Mouse (Mus musculus) cerebellum, postnatal 36 days (tissue): ENCODE data around the gene Iqsec1.
A peak's percentile ranks its signal among the peaks of the same experiment; 100 is the strongest.

Source experiments
- DNase-seq, 2 experiments: peaks; one replicate each; pipeline ENCODE4 v3.0.0; 2021 to 2022; ENCODE audit warnings: mixed read lengths in 2 of 2

The Iqsec1 gene

GRCm38 (mm10) chr6:90720201-90720600 lies 268.3 kb downstream of the Iqsec1 start:
- DNase-seq = no peak

- DNase-seq = no peak
Observed at GRCm38 (mm10) chr6:90719402-90719801, 269.1 kb downstream of the Iqsec1 start.

GRCm38 (mm10) chr6:90718477-90718876 lies 270.0 kb downstream of the Iqsec1 start:
- no peak for DNase-seq

GRCm38 (mm10) chr6:90717711-90718110 lies 270.8 kb downstream of the Iqsec1 start:
- peak in 1 of 2 experiments; percentile 43 for DNase-seq

- no peak for DNase-seq
Observed at GRCm38 (mm10) chr6:90716853-90717252, 271.6 kb downstream of the Iqsec1 start.

GRCm38 (mm10) chr6:90716066-90716704 lies 272.3 kb downstream of the Iqsec1 start:
- no peak for DNase-seq

- DNase-seq = no peak
Observed at GRCm38 (mm10) chr6:90715245-90715905, 273.1 kb downstream of the Iqsec1 start.

- no peak for DNase-seq
Observed at GRCm38 (mm10) chr6:90713650-90714049, 274.8 kb downstream of the Iqsec1 start.

- DNase-seq = peak in 1 of 2 experiments; percentile 54
Observed at GRCm38 (mm10) chr6:90712486-90713480, 275.7 kb downstream of the Iqsec1 start.

- DNase-seq = no peak
Observed at GRCm38 (mm10) chr6:90712063-90712462, 276.4 kb downstream of the Iqsec1 start.

- DNase-seq = peak; percentile 81
Observed at GRCm38 (mm10) chr6:90711476-90712035, 276.9 kb downstream of the Iqsec1 start.

GRCm38 (mm10) chr6:90710778-90711177 lies 277.7 kb downstream of the Iqsec1 start:
- DNase-seq = no peak

- no peak for DNase-seq
Observed at GRCm38 (mm10) chr6:90709929-90710777, 278.3 kb downstream of the Iqsec1 start.

GRCm38 (mm10) chr6:90708061-90708618 lies 280.3 kb downstream of the Iqsec1 start:
- no peak for DNase-seq

- DNase-seq = no peak
Observed at GRCm38 (mm10) chr6:90707143-90707542, 281.3 kb downstream of the Iqsec1 start.

GRCm38 (mm10) chr6:90706490-90706889 lies 282.0 kb downstream of the Iqsec1 start:
- peak; percentile 39 to 43 for DNase-seq

- peak; percentile 38 to 43 for DNase-seq
Observed at GRCm38 (mm10) chr6:90705738-90706137, 282.7 kb downstream of the Iqsec1 start.

- peak; percentile 81 to 86 for DNase-seq
Observed at GRCm38 (mm10) chr6:90704705-90705344, 283.7 kb downstream of the Iqsec1 start.

GRCm38 (mm10) chr6:90703782-90704181 lies 284.7 kb downstream of the Iqsec1 start:
- DNase-seq = no peak

- DNase-seq = no peak
Observed at GRCm38 (mm10) chr6:90702837-90703735, 285.4 kb downstream of the Iqsec1 start.
